Mouse (Mus musculus) testis, adult 2 months (tissue): ENCODE measurements around the gene Ptpn6. TPM values are rescaled to one million over a fixed set of nuclear protein-coding genes. Genes with fewer than 3 reads are reported as not detected.

Experiments
- H3K27ac ChIP-seq: fragments of 200-500 bp; 2 replicates; pipeline ENCODE4 v1.5.1; 2012; ENCODE audit warnings: low read depth, low read length; ENCODE audit not compliant: control insufficient read depth, insufficient read depth
- H3K27me3 ChIP-seq: fragments of 200-500 bp; 2 replicates; pipeline ENCODE4 v1.6.1; 2012; ENCODE audit warnings: mild to moderate bottlenecking, low read length, moderate library complexity; ENCODE audit not compliant: control insufficient read depth, insufficient read depth
- H3K36me3 ChIP-seq: fragments of 200-500 bp; 2 replicates; pipeline ENCODE4 v1.6.1; 2012; ENCODE audit warnings: mild to moderate bottlenecking, low read length; ENCODE audit not compliant: control insufficient read depth, insufficient read depth
- H3K4me1 ChIP-seq: fragments of 200-500 bp; 2 replicates; pipeline ENCODE4 v1.6.1; 2012; ENCODE audit warnings: low read length; ENCODE audit not compliant: control insufficient read depth, insufficient read depth
- H3K4me3 ChIP-seq: fragments of 200-500 bp; 2 replicates; pipeline ENCODE4 v1.5.1; 2012; ENCODE audit warnings: low read depth, mild to moderate bottlenecking, low read length, moderate library complexity, mixed read lengths; ENCODE audit not compliant: control insufficient read depth
- CTCF ChIP-seq: fragments of 200-500 bp; IDR thresholded peaks from 2 replicates; pipeline ENCODE4 v1.5.1; 2012; ENCODE audit warnings: low read depth, mild to moderate bottlenecking, inconsistent platforms, low read length, moderate library complexity; ENCODE audit not compliant: control insufficient read depth, insufficient read depth, insufficient replicate concordance
- POLR2A ChIP-seq: fragments of 200-500 bp; IDR thresholded peaks from 2 replicates; pipeline ENCODE4 v1.6.1; 2012; ENCODE audit warnings: low read depth, mild to moderate bottlenecking, inconsistent platforms, low read length, moderate library complexity; ENCODE audit not compliant: control insufficient read depth
- polyA plus RNA-seq: library from polyadenylated mRNA; depleted of rRNA; stranded (reverse); fragments of >200 nt; gene quantifications from 2 replicates; pipeline ENCODE4 v1.2.3, GENCODE M21; 2012

Gene Ptpn6
- polyA plus RNA-seq, 1 experiment = 1.4 TPM

- Histone ChIP-seq H3K27me3 (no peaks in the 10 kb centered on the region; the same call in 1 of the 2 replicates), H3K36me3 (no peaks in the 10 kb centered on the region), H3K4me1 (peaks cover 18% of the 10 kb centered on the region), H3K4me3 (no peak overlapping the region), H3K27ac (no peak overlapping the region)
- TF ChIP-seq POLR2A (no peak), CTCF (peak; percentile 84; the same call in 1 of the 2 replicates)
These were observed 20.7 kb upstream of the Ptpn6 start for GRCm38 (mm10) chr6:124759259-124759658.

- TF ChIP-seq CTCF (no peak), POLR2A (no peak)
- Histone ChIP-seq H3K4me1 (peaks cover 18% of the 10 kb centered on the region), H3K27ac (no peak overlapping the region), H3K36me3 (no peaks in the 10 kb centered on the region), H3K4me3 (no peak overlapping the region), H3K27me3 (no peaks in the 10 kb centered on the region; the same call in 1 of the 2 replicates)
These were observed 20.3 kb upstream of the Ptpn6 start for GRCm38 (mm10) chr6:124758849-124759232.

GRCm38 (mm10) chr6:124757909-124758848 is 19.7 kb upstream of the Ptpn6 start:
- H3K4me3 ChIP-seq = no peak overlapping the region
- no peaks in the 10 kb centered on the region for H3K36me3 ChIP-seq
- H3K27me3 ChIP-seq = no peaks in the 10 kb centered on the region; the same call in 1 of the 2 replicates
- TF ChIP-seq CTCF (no peak), POLR2A (no peak)
- H3K4me1 ChIP-seq = peaks cover 15% of the 10 kb centered on the region
- H3K27ac ChIP-seq = peak overlapping the region; percentile 2; the same call in 1 of the 2 replicates

- no peaks in the 10 kb centered on the region for H3K36me3 ChIP-seq
- H3K27ac ChIP-seq = peak overlapping the region; percentile 68
- peaks cover 11% of the 10 kb centered on the region for H3K4me1 ChIP-seq
- no peaks in the 10 kb centered on the region; the same call in 1 of the 2 replicates for H3K27me3 ChIP-seq
- TF ChIP-seq POLR2A = no peak
- no peak for TF ChIP-seq CTCF
- H3K4me3 ChIP-seq = no peak overlapping the region; the same call in 1 of the 2 replicates
These were observed 18.9 kb upstream of the Ptpn6 start for GRCm38 (mm10) chr6:124757351-124757880.

- Histone ChIP-seq H3K27me3 (no peaks in the 10 kb centered on the region; the same call in 1 of the 2 replicates), H3K27ac (peak overlapping the region; percentile 68), H3K36me3 (no peaks in the 10 kb centered on the region), H3K4me3 (peak overlapping the region; percentile 88), H3K4me1 (peaks cover 10% of the 10 kb centered on the region)
- TF ChIP-seq CTCF (no peak), POLR2A (no peak)
These were observed 18.3 kb upstream of the Ptpn6 start for GRCm38 (mm10) chr6:124756652-124757350.

- H3K4me1 ChIP-seq = peaks cover 10% of the 10 kb centered on the region
These were observed 17.5 kb upstream of the Ptpn6 start, which contains the start of the genes Gm45234 and Atn1 for GRCm38 (mm10) chr6:124755831-124756595. Gene Gm45234 (minus strand): TSS chr6:124756021. Gene Atn1 (minus strand): TSS chr6:124756524.

More at GRCm38 (mm10) chr6:124755831-124756595, 17.5 kb upstream of the Ptpn6 start, which contains the start of the genes Gm45234 and Atn1:
- Histone ChIP-seq H3K27me3 (no peaks in the 10 kb centered on the region; the same call in 1 of the 2 replicates), H3K27ac (peak within 1 kb of the TSS; percentile 68), H3K4me3 (peak within 1 kb of the TSS; percentile 88), H3K36me3 (no peaks in the 10 kb centered on the region)
- TF ChIP-seq POLR2A = no peak
- no peak for TF ChIP-seq CTCF
